Mouse (Mus musculus) natural killer cell, adult 2 months (primary cell): Measurements from ENCODE around the gene Dph3.

Source experiments
- DNase-seq, 2 experiments: peaks; one replicate each; pipeline ENCODE4 v3.0.0; 2022; ENCODE audit warnings: low spot score in 2 of 2

The Dph3 gene

GRCm38 (mm10) chr14:32084761-32085485, 606 bp downstream of the Dph3 start, which contains the start of gene Oxnad1:
TSS of gene Oxnad1 (plus strand) at chr14:32085374.
- DNase-seq = no peak

GRCm38 (mm10) chr14:32083466-32083865, 2.1 kb downstream of the Dph3 start:
- no peak for DNase-seq

GRCm38 (mm10) chr14:32082891-32083290, 2.6 kb downstream of the Dph3 start:
- DNase-seq = no peak

- no peak for DNase-seq
Observed at GRCm38 (mm10) chr14:32081026-32081425, 4.5 kb downstream of the Dph3 start.

GRCm38 (mm10) chr14:32076896-32077575, 8.5 kb downstream of the Dph3 start:
- peak; percentile 45 to 65 for DNase-seq

- DNase-seq = no peak
Observed at GRCm38 (mm10) chr14:32073901-32074300, 11.6 kb downstream of the Dph3 start.

GRCm38 (mm10) chr14:32073211-32073685, 12.3 kb downstream of the Dph3 start:
- no peak for DNase-seq

GRCm38 (mm10) chr14:32072807-32073206, 12.7 kb downstream of the Dph3 start:
- DNase-seq = no peak

GRCm38 (mm10) chr14:32061398-32061797, 24.1 kb downstream of the Dph3 start:
- no peak for DNase-seq

- no peak for DNase-seq
Observed at GRCm38 (mm10) chr14:32057664-32058063, 27.9 kb downstream of the Dph3 start.

- peak in 1 of 2 experiments; percentile 11 for DNase-seq
Observed at GRCm38 (mm10) chr14:32056675-32057074, 28.9 kb downstream of the Dph3 start.

- no peak for DNase-seq
Observed at GRCm38 (mm10) chr14:32055781-32056180, 29.7 kb downstream of the Dph3 start.

- no peak for DNase-seq
Observed at GRCm38 (mm10) chr14:32054788-32055187, 30.7 kb downstream of the Dph3 start.

GRCm38 (mm10) chr14:32053895-32054294, 31.6 kb downstream of the Dph3 start:
- no peak for DNase-seq

- DNase-seq = no peak
Observed at GRCm38 (mm10) chr14:32050171-32050570, 35.4 kb downstream of the Dph3 start.

- no peak for DNase-seq
Observed at GRCm38 (mm10) chr14:32046357-32046756, 39.2 kb downstream of the Dph3 start.

- DNase-seq = no peak
Observed at GRCm38 (mm10) chr14:32042108-32042507, 43.4 kb downstream of the Dph3 start.

GRCm38 (mm10) chr14:32037661-32038252, 47.8 kb downstream of the Dph3 start:
- DNase-seq = no peak

- DNase-seq = no peak
Observed at GRCm38 (mm10) chr14:32036482-32036881, 49.0 kb downstream of the Dph3 start.

- DNase-seq = peak; percentile 25 to 34
Observed at GRCm38 (mm10) chr14:32032522-32032921, 53.0 kb downstream of the Dph3 start.
